Mouse (Mus musculus) cerebellum, postnatal 10 days (tissue): ENCODE measurements around the gene Dnah14.

Experiments used
- DNase-seq, 2 experiments: peaks; one replicate each; pipeline ENCODE4 v3.0.0; 2021; ENCODE audit warnings: mixed read lengths in 2 of 2

The Dnah14 gene

GRCm38 (mm10) chr1:181793541-181793940, 217.2 kb downstream of the Dnah14 start:
- DNase-seq, result peak; percentile 26 to 37

- DNase-seq, result peak; percentile 75 to 78
Observed at GRCm38 (mm10) chr1:181799911-181800310, 223.6 kb downstream of the Dnah14 start.

- DNase-seq, result peak; percentile 50 to 62
Observed at GRCm38 (mm10) chr1:181800667-181801066, 224.3 kb downstream of the Dnah14 start.

GRCm38 (mm10) chr1:181811481-181812223, 235.3 kb downstream of the Dnah14 start:
- DNase-seq, result peak; percentile 37 to 40

- DNase-seq, result no peak
Observed at GRCm38 (mm10) chr1:181826716-181827115, 250.4 kb downstream of the Dnah14 start.

GRCm38 (mm10) chr1:181828365-181828764, 252.0 kb downstream of the Dnah14 start:
- peak in 1 of 2 experiments; percentile 32 for DNase-seq

GRCm38 (mm10) chr1:181832720-181833119, 256.4 kb downstream of the Dnah14 start:
- DNase-seq, result peak; percentile 71

GRCm38 (mm10) chr1:181833143-181833542, 256.8 kb downstream of the Dnah14 start:
- peak; percentile 53 to 72 for DNase-seq

- no peak for DNase-seq
Observed at GRCm38 (mm10) chr1:181838111-181838510, 261.8 kb downstream of the Dnah14 start.

- DNase-seq, result no peak
Observed at GRCm38 (mm10) chr1:181839746-181840366, 263.5 kb downstream of the Dnah14 start.

GRCm38 (mm10) chr1:181841396-181841795, 265.0 kb downstream of the Dnah14 start:
- DNase-seq, result no peak

- DNase-seq, result peak; percentile 98
Observed at GRCm38 (mm10) chr1:181841864-181842672, 265.7 kb downstream of the Dnah14 start.

- DNase-seq, result no peak
Observed at GRCm38 (mm10) chr1:181842781-181843180, 266.4 kb downstream of the Dnah14 start, which contains the start of gene Lbr. Gene Lbr (minus strand): TSS chr1:181843046.

- no peak for DNase-seq
Observed at GRCm38 (mm10) chr1:181844874-181845547, 268.7 kb downstream of the Dnah14 start.

- no peak for DNase-seq
Observed at GRCm38 (mm10) chr1:181845767-181846166, 269.4 kb downstream of the Dnah14 start.

- DNase-seq, result no peak
Observed at GRCm38 (mm10) chr1:181847396-181847795, 271.0 kb downstream of the Dnah14 start.

- no peak for DNase-seq
Observed at GRCm38 (mm10) chr1:181848210-181848609, 271.9 kb downstream of the Dnah14 start.

GRCm38 (mm10) chr1:181850441-181850840, 274.1 kb downstream of the Dnah14 start:
- DNase-seq, result peak; percentile 60 to 63

- DNase-seq, result peak; percentile 87 to 92
Observed at GRCm38 (mm10) chr1:181851521-181852310, 275.4 kb downstream of the Dnah14 start.

- DNase-seq, result no peak
Observed at GRCm38 (mm10) chr1:181852466-181852865, 276.1 kb downstream of the Dnah14 start.

GRCm38 (mm10) chr1:181853081-181853736, 276.9 kb downstream of the Dnah14 start:
- no peak for DNase-seq
